Mouse (Mus musculus): ENCODE results near the gene Tmcc3.

The Tmcc3 gene

DNA sequence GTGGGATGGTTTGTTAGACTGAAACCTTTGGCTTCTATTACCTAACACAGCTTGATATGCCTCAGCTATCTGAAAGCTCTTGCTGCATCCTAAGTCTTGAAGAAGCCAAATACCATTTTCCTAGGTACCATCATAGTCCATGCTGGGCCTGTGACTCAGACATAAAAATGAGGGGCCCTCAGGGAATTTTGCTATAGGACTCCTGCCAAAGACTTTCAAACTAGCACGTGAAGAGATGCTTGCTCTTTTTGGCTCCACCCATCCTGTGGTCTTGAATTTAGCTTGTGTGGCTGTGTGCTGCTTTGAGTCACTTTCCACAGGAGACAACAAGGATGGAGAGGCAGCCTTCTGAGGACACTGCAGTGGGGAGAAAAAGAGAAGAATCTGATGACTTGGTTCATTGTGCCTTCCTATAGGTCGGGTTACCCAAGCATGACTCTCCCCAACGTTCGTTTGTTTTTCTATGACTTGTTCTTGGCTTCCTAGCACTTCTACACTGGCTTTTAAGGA, 319.1 kb downstream of the Tmcc3 start:
- DNase-seq (ENCODE audit: low spot score in 2 of 2) = no peak

DNA sequence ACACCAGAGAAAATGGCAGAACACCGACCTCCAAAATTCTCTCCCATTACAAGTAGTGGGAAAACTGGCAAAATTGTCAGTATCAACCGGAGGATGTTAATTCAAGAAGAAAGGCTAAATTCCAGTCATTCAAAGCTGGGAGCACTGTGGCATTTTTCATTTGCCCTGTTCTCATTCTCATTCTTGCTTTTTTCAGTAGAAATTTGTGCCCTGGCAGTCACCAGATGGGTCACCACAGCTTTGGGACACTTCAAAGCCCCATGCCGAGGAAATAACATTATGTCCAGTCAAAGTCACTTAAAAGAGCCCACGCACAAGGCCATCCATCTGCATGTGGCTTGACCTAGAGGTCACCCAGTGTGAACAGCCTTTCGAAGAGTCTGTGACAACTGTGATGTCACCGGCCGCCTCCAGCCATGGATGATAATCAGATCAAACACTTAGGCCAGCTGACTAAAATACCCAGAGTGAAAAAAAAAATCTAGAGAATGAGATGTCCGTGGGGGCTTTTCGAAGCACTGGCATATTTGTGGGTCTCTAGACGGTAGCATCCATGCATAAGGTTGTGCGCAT, 319.9 kb downstream of the Tmcc3 start:
- DNase-seq (ENCODE audit: low spot score in 2 of 2) = no peak

DNA sequence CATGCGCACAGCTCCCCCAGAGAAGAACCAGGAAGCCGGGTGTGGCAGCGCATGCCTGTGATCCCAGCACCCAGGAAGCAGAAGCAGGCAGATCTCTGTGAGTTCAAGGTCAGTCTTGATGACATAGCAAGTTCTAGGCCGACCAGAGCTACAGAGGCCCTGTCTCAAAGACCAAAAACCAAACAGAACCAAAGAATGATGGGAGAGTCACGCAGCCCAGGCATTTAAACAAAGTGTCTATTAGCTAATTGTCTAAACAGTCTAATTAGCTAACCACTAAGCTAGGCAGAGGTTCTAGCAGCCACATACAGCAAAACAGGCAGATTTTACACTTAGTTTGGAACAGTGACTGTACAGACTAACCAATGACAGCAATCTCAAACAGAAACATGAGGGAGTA, 320.5 kb downstream of the Tmcc3 start:
- no peak for DNase-seq (ENCODE audit: low spot score in 2 of 2)

DNA sequence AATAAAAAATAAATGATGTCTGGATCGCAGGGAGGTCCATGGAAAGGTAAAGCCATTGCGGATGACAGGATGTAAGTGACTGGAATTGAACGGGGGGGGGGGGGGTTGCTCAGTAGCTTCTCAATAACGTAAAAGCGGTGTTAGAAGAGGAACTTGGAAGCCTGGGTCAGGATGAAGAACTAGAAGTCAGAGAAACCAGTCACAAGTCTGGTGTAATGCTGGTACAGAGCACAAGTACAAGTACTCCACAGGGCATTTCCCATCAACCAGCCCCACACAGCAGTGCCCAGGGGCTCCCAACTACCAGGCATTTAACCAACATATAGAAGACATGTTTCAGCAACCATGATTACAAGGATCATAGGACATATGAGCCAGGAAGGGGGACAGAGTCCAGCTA, 326.9 kb downstream of the Tmcc3 start:
- no peak for DNase-seq (ENCODE audit: low spot score in 2 of 2)

DNA sequence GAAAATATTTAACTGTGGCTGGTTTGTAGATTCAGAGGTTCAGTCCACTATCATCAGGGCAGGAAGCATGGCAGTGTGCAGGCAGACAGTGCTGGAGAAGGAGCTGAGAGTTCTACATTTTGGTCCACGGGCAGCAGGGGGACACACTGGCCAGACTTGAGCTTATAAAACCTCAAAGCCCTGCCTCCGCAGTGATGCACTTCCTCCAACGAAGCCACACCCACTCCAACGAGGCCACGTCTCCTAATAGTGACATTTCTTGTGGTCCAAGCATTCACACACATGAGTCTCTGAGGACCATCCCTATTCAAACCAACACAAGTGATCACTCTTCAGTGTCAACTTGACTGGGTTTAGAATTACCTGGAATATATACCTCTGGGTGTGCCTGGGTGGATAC, 327.5 kb downstream of the Tmcc3 start:
- no peak for DNase-seq (ENCODE audit: low spot score in 2 of 2)

DNA sequence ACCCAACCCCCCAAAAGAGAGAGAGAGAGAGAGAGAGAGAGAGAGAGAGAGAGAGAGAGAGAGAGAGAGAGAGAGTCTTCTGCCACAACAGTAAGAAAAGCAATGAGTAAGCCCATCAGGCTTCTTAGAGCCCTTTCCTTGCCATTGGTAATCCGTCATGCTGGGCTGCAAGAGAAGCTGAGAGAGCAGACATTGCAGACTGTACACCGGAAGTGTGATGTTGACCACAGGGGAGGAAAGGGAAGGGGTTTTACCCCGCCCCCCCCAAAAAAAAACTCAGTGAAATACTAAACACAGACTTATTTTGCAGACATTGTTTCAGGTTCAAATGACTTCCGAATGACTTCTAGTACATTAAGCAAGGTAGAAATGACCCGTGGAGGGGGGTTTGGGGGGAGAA, 328.3 kb downstream of the Tmcc3 start:
- DNase-seq (ENCODE audit: low spot score in 2 of 2) = no peak
